Mouse (Mus musculus) hindbrain, embryonic 14.5 days (tissue): Measurements from ENCODE around the gene Trmt44. TPM values are rescaled to one million over a fixed set of nuclear protein-coding genes. Genes with fewer than 3 reads are reported as not detected.

Experiments used
- ATAC-seq: fragments of 200-750 bp; cut with Nextera tagmentation; 2 replicates; pipeline ENCODE4 v1.8.0; 2017; ENCODE audit warnings: moderate number of reproducible peaks, mild to moderate bottlenecking, moderate TSS enrichment, moderate library complexity; ENCODE audit not compliant: low FRiP score
- DNase-seq: peaks from one replicate; pipeline ENCODE4 v3.0.0-alpha.2; 2015; ENCODE audit warnings: low spot score
- H3K27ac ChIP-seq: fragments of 300-500 bp; sonication (generic); 2 replicates; pipeline ENCODE4 v1.5.1; 2014; ENCODE audit warnings: mild to moderate bottlenecking, moderate library complexity
- H3K27me3 ChIP-seq: fragments of 300-500 bp; sonication (generic); 2 replicates; pipeline ENCODE4 v1.6.1; 2014; ENCODE audit warnings: mild to moderate bottlenecking, low read length, mixed read lengths; ENCODE audit not compliant: control insufficient read depth, insufficient read depth
- H3K36me3 ChIP-seq: fragments of 300-500 bp; sonication (generic); replicated peaks from 2 replicates; pipeline ENCODE4 v1.6.1; 2014; ENCODE audit not compliant: control insufficient read depth, insufficient read depth
- H3K4me1 ChIP-seq: fragments of 300-500 bp; sonication (generic); replicated peaks from 2 replicates; pipeline ENCODE4 v1.6.1; 2014; ENCODE audit warnings: antibody characterized with exemption, low read length, mixed read lengths; ENCODE audit not compliant: control insufficient read depth, insufficient read depth
- H3K4me2 ChIP-seq: fragments of 300-500 bp; sonication (generic); replicated peaks from 2 replicates; pipeline ENCODE4 v1.6.1; 2014; ENCODE audit warnings: mild to moderate bottlenecking, moderate library complexity
- H3K4me3 ChIP-seq: fragments of 300-500 bp; sonication (generic); replicated peaks from 2 replicates; pipeline ENCODE4 v1.5.1; 2014; ENCODE audit warnings: mild to moderate bottlenecking, low read length
- H3K9ac ChIP-seq: fragments of 300-500 bp; sonication (generic); 2 replicates; pipeline ENCODE4 v1.6.1; 2014
- H3K9me3 ChIP-seq: fragments of 300-500 bp; sonication (generic); 2 replicates; pipeline ENCODE4 v1.6.1; 2016; ENCODE audit warnings: low read length; ENCODE audit not compliant: control insufficient read depth
- WGBS: fragments of 180-500 bp; shearing (Covaris S2); extraction: QIAGEN DNeasy Blood & Tissue Kit; methylation state at CpG from one replicate; pipeline ENCODE4 v1.1.7; 2014; 5-methylcytosine and 5-hydroxymethylcytosine counted together
- polyA plus RNA-seq: library from polyadenylated mRNA; unstranded; fragments of >200 nt; fragmentation: Nextera tagmentation; extraction: Ambion mirVana; gene quantifications from 2 replicates; pipeline ENCODE4 v1.2.1, GENCODE M21; 2014

Gene Trmt44
- polyA plus RNA-seq, 1 experiment from 2014 or later, result 6.5 TPM

DNA sequence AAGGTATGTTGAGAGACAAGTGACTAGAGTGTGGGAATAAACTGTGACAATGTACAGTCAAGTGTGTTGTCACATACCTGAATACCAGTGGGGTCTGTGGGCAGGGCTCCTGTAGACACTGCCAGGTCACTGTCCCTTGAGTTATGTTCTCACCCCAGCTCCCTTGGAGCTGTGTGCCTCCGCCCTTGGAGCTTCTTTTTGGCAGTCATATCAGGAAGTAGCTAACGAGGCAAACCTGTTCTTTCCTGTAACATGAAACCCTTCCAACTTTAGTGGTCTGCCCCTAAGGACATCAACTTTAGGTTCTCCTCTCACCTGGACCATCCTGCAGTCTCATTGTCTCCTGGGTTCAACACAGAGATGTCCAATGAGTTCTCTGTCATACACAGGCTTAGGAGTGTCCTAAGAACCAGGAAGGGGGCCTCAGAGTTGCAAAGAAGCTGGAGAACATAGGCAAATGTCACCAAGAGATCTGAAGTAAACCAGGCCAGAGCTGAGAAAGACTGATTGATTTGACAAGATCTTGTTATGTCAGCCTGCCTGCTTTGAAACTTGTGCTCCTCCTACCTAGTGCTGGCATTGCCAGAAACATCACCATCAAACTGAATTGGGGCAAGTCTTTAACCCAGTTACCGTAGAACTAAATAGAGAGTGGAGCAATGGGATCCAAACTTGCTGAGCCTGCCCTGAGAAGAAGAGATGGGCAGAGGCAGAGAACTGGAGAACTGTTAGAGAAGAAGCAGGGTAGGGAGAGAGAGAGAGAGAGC lies 5.5 kb upstream of the Trmt44 start:
- Histone ChIP-seq H3K27ac (no peak overlapping the region), H3K4me3 (no peak overlapping the region), H3K4me1 (peaks cover 14% of the 10 kb centered on the region), H3K9ac (no peak overlapping the region), H3K36me3 (no peaks in the 10 kb centered on the region), H3K27me3 (no peaks in the 10 kb centered on the region), H3K9me3 (no peaks in the 10 kb centered on the region), H3K4me2 (no peak overlapping the region)
- WGBS, result 56% methylated on average over 3 of the region's 3 CpGs
- ATAC-seq (no peak), DNase-seq (no peak)

DNA sequence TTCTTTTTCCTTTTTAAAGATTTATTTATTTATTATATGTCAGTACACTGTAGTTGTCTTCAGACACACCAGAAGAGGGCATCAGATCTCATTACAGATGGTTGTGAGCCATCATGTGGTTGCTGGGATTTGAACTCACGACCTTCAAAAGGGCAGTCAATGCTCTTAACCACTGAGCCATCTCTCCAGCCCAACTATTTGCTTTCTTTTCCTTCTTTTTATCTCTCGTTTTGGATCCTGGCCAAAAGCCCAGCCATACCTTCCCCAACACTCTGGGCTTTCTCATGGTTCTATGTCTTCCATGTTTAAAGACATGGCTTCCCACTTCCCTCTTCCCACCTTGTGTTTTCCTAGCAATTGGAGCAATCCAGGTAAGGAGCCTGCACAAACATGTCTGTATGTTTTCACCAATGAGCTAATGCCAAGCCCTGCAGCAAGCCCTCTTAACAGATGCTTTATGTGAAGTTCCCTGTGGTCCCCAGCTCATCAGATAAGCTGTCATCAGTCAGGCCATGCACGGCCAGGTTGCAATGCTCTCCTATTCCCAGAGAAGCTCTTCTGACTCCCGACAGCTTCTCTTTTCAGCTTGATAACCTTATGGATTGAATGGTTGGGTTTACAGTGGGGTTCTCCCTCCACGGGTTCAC lies 4.5 kb upstream of the Trmt44 start:
- no peak overlapping the region for H3K27ac ChIP-seq
- no peak for ATAC-seq

DNA sequence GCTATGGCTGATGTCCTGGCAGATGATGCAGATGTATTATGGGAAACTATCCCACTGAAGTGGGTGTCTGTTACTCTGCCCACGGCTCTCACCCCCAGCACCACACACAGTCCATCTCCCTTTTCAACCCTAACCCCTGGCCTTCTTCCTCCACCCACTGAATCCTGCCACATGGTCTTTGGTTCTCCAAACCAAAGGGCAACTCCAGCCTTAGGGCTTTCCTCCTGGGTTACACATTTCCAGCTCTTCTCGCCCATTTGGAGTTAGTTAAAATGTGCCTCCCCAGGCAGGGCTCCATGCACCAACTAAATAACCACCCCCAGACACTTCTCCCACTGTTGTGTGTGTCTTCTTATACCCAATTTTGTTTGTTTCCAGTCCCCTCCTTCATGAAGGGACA lies 3.5 kb upstream of the Trmt44 start:
- ATAC-seq (no peak), DNase-seq (no peak)
- no peak overlapping the region for H3K4me2 ChIP-seq
- H3K9ac ChIP-seq, result no peak overlapping the region
- no peak overlapping the region for H3K4me3 ChIP-seq
- no peak overlapping the region for H3K27ac ChIP-seq
- H3K27me3 ChIP-seq, result no peaks in the 10 kb centered on the region
- H3K36me3 ChIP-seq, result 0 out of 2 replicates have a peak, but pooled peaks cover under 1% of the 10 kb centered on the region
- WGBS, result 84% methylated on average over 2 of the region's 2 CpGs
- no peaks in the 10 kb centered on the region for H3K9me3 ChIP-seq
- H3K4me1 ChIP-seq, result peaks cover 19% of the 10 kb centered on the region

More for the DNA sequence above, 4.5 kb upstream of the Trmt44 start:
- Histone ChIP-seq H3K9ac (no peak overlapping the region), H3K4me2 (no peak overlapping the region), H3K27me3 (no peaks in the 10 kb centered on the region), H3K36me3 (no peaks in the 10 kb centered on the region), H3K4me3 (no peak overlapping the region), H3K4me1 (peaks cover 19% of the 10 kb centered on the region), H3K9me3 (no peaks in the 10 kb centered on the region)
- WGBS, result 64% methylated on average over 5 of the region's 5 CpGs
- no peak for DNase-seq

DNA sequence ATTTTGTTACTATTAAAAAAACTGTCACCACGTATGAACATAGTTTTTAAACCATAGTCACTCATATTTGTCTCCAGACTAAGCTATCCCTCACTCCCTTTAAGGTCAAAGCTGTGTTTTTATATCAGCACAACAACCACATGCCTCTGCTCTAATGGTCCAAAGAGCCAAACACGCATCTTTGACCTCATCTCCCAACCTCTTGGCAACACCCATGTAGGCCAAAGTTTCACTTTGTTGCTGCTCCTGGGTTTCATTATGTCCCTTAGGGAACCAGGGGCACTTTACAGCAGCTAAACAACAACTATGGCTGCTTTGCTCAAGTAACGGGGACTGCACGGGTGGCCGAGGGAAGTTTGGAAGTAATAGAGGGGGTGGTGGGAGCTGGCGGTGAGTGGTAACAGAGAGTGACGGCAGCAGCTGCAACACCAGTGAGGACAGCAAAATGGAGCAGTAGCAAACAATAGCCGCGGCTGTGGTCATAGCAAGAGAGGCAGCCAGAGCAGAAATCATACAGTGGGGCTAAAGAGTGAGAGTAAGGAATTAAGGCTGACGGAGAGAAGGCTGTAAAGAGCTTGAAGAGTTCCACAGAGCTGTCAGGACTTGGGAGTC lies 1.6 kb upstream of the Trmt44 start:
- H3K36me3 ChIP-seq, result peaks cover 19% of the 10 kb centered on the region
- H3K27ac ChIP-seq, result no peak overlapping the region
- DNase-seq, result no peak
- no peak for ATAC-seq
- 92% methylated on average over 10 of the region's 10 CpGs for WGBS
- no peaks in the 10 kb centered on the region for H3K27me3 ChIP-seq
- no peak overlapping the region for H3K4me2 ChIP-seq
- no peaks in the 10 kb centered on the region for H3K9me3 ChIP-seq
- no peak overlapping the region for H3K4me3 ChIP-seq
- no peak overlapping the region for H3K9ac ChIP-seq
- peaks cover 13% of the 10 kb centered on the region for H3K4me1 ChIP-seq

DNA sequence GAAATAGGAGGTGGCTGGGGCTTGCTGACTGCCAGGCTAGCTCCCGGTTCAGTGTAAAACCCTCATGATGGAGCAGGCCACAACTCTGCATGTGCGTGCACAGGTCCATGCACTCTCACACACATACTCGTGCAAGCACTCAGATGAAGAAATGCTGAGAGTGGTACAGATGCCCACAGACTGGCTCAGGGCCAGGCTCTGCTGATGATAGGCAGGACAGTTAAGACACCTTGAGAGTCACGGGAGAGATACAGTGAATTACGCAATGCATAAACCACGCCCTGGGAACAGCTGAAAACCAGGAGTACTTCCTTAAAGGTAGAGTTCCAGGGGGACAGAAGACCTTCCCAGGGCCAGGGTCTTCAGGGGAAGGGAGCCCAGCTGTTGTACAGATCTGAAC lies 3.3 kb downstream of the Trmt44 start:
- H3K36me3 ChIP-seq, result peaks cover 67% of the 10 kb centered on the region
- WGBS, result 93% methylated on average over 6 of the region's 6 CpGs
- H3K27me3 ChIP-seq, result no peaks in the 10 kb centered on the region
- H3K9ac ChIP-seq, result no peak overlapping the region
- no peaks in the 10 kb centered on the region for H3K9me3 ChIP-seq
- peaks cover 13% of the 10 kb centered on the region for H3K4me1 ChIP-seq
- H3K4me3 ChIP-seq, result no peak overlapping the region
- no peak for DNase-seq
- no peak overlapping the region for H3K4me2 ChIP-seq
- no peak overlapping the region for H3K27ac ChIP-seq
- no peak for ATAC-seq

DNA sequence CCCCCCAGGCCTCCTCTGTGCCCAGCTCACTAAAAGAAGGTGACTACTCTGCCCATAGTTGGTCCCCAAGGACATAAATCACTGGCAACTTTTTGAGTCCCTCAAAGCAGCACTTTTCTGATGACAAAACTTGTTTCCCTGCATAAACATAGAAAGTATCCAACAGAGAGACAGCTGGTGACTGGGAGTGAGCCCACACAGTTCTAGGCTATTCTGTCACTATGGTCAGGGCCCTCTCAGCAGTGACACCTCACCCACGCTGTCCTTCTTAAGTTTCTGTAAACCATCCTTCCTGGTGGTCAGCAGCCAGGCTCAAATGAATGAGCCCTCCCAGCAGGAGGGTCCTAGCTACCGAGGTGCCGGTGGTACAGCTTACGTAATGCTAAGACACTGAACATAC lies 8.2 kb downstream of the Trmt44 start:
- WGBS, result 86% methylated on average over 4 of the region's 4 CpGs
- Histone ChIP-seq H3K27me3 (no peaks in the 10 kb centered on the region), H3K4me1 (no peaks in the 10 kb centered on the region), H3K27ac (no peak overlapping the region), H3K9me3 (no peaks in the 10 kb centered on the region), H3K4me2 (no peak overlapping the region), H3K36me3 (peaks cover 98% of the 10 kb centered on the region), H3K9ac (no peak overlapping the region), H3K4me3 (no peak overlapping the region)
- no peak for ATAC-seq
- no peak for DNase-seq

DNA sequence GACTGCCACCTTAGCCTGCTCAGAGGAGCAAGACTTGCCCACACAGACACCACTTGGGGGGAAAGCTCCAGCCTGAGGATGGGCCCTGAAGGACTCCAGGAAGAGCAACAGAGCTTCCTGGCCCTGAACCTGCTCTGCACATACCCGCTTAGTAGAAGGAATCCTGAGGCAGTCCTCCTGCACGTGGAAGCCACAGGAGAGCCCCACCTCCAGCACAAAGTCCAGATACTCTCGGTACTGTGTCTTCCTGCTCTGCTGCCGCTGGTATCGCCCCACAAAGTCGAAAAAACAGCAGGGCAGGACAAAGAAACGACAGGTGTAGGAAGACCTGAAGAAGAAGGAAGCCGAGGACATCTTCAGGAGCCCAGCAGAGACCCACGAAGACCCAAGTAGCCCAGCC lies 9.7 kb downstream of the Trmt44 start:
- H3K27ac ChIP-seq, result no peak overlapping the region
- 94% methylated on average over 9 of the region's 9 CpGs for WGBS
- peaks cover 97% of the 10 kb centered on the region for H3K36me3 ChIP-seq
- H3K4me2 ChIP-seq, result no peak overlapping the region
- no peak overlapping the region for H3K9ac ChIP-seq
- DNase-seq (no peak), ATAC-seq (no peak)
- H3K9me3 ChIP-seq, result no peaks in the 10 kb centered on the region
- H3K4me1 ChIP-seq, result no peaks in the 10 kb centered on the region
- H3K27me3 ChIP-seq, result no peaks in the 10 kb centered on the region
- no peak overlapping the region for H3K4me3 ChIP-seq

DNA sequence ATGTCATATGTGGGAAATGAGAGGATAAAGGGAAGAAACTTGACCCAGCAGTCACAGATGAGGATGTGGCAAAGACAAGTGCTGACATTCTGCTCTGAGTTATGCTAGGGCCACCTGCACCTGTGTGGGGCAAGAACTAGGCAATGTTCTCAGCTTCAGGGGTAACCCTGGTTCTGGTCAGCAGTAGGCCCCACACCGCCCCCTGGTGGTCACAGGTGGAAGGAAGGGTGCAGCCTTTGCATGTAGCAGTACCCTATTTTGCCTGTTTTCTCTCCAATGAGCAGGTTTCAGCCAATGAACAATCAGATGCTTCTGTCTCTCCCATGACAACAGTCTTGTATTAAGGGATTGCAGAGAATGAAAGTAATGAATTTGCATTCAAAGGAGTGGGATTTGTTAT lies 11.4 kb downstream of the Trmt44 start:
- no peak overlapping the region for H3K9ac ChIP-seq
- DNase-seq, result peak; percentile 75
- no peaks in the 10 kb centered on the region for H3K4me1 ChIP-seq
- no peak overlapping the region for H3K4me2 ChIP-seq
- no peak overlapping the region for H3K4me3 ChIP-seq
- no peaks in the 10 kb centered on the region for H3K27me3 ChIP-seq
- no peak for ATAC-seq
- WGBS, result 0% methylated on average over 1 of the region's 1 CpGs
- H3K27ac ChIP-seq, result no peak overlapping the region
- no peaks in the 10 kb centered on the region for H3K9me3 ChIP-seq
- peaks cover 90% of the 10 kb centered on the region for H3K36me3 ChIP-seq

DNA sequence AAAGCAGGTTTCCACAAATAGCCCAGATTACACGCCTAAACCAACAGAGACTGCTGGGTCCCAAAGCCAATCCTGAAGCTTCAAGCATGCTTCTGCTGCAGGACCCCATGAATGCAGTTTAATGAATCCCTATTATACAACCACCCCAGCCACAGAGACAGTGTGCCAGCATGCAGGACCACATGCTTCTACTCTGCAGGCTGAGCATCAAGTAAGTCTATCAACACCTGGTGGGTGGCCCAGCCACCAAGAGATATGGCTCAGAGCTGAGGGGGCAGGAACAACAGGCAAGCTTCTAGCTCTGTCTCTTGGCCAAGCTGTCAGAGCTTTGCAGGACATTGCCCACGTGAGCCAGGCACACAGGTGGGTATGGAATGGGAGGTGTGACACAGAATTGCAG lies 12.3 kb downstream of the Trmt44 start:
- no peaks in the 10 kb centered on the region for H3K27me3 ChIP-seq
- H3K4me1 ChIP-seq, result no peaks in the 10 kb centered on the region
- no peaks in the 10 kb centered on the region for H3K9me3 ChIP-seq
- ATAC-seq, result no peak
- H3K27ac ChIP-seq, result no peak overlapping the region
- peaks cover 85% of the 10 kb centered on the region for H3K36me3 ChIP-seq
- no peak overlapping the region for H3K4me3 ChIP-seq
- H3K9ac ChIP-seq, result no peak overlapping the region
- H3K4me2 ChIP-seq, result no peak overlapping the region
- no peak for DNase-seq
- 84% methylated on average over 2 of the region's 2 CpGs for WGBS
